Mouse (Mus musculus) liver, adult 2 months (tissue): Measurements from ENCODE around the gene Pla2g12a. TPM values are rescaled to one million over a fixed set of nuclear protein-coding genes. Genes with fewer than 3 reads are reported as not detected.

Experiments used
- DNase-seq: peaks from one replicate; pipeline ENCODE4 v3.0.0-alpha.2; 2011; ENCODE audit warnings: low read depth, low spot score; ENCODE audit errors: extremely low read depth
- H3K27ac ChIP-seq: fragments of 200-500 bp; replicated peaks from 2 replicates; pipeline ENCODE4 v1.5.1; 2012; ENCODE audit warnings: low read depth, mild to moderate bottlenecking, control low read depth, inconsistent platforms, low read length; ENCODE audit not compliant: insufficient read depth
- H3K27me3 ChIP-seq: fragments of 200-500 bp; 2 replicates; pipeline ENCODE4 v1.6.1; 2012; ENCODE audit warnings: mild to moderate bottlenecking, moderate library complexity, low read length, inconsistent platforms; ENCODE audit not compliant: control insufficient read depth, insufficient read depth
- H3K36me3 ChIP-seq: fragments of 200-500 bp; 2 replicates; pipeline ENCODE4 v1.6.1; 2012; ENCODE audit warnings: low read length, inconsistent platforms; ENCODE audit not compliant: control insufficient read depth, insufficient read depth
- H3K4me1 ChIP-seq: fragments of 200-500 bp; 2 replicates; pipeline ENCODE4 v1.6.1; 2011; ENCODE audit warnings: low read length; ENCODE audit not compliant: control insufficient read depth, insufficient read depth
- H3K4me3 ChIP-seq: fragments of 200-500 bp; 2 replicates; pipeline ENCODE4 v1.5.1; 2011; ENCODE audit warnings: low read depth, mild to moderate bottlenecking, control low read depth, low read length, moderate library complexity; ENCODE audit not compliant: insufficient read depth
- H3K79me2 ChIP-seq: fragments of 200-500 bp; 2 replicates; pipeline ENCODE4 v1.6.1; 2012; ENCODE audit warnings: inconsistent platforms, mild to moderate bottlenecking, low read length, moderate library complexity; ENCODE audit not compliant: control insufficient read depth, insufficient read depth
- H3K9ac ChIP-seq: fragments of 200-500 bp; 2 replicates; pipeline ENCODE4 v1.6.1; 2012; ENCODE audit warnings: low read depth, mild to moderate bottlenecking, control low read depth, inconsistent platforms, low read length
- CTCF ChIP-seq: fragments of 200-500 bp; IDR thresholded peaks from 2 replicates; pipeline ENCODE4 v1.5.1; 2011; ENCODE audit warnings: low read depth, low read length, control low read depth
- POLR2A ChIP-seq: fragments of 200-500 bp; IDR thresholded peaks from 2 replicates; pipeline ENCODE4 v1.6.1; 2011; ENCODE audit warnings: low read length, control low read depth; ENCODE audit not compliant: insufficient read depth; ENCODE audit errors: extremely low read depth
- WGBS: fragments of 180-500 bp; shearing (Covaris S2); methylation state at CpG from one replicate; pipeline ENCODE4 v1.1.7; 2018; 5-methylcytosine and 5-hydroxymethylcytosine counted together
- polyA plus RNA-seq: library from polyadenylated mRNA; depleted of rRNA; stranded (reverse); fragments of >200 nt; gene quantifications from 2 replicates; pipeline ENCODE4 v1.2.3, GENCODE M21; 2012; rRNA removed
- total RNA-seq: library from RNA; depleted of rRNA; stranded (reverse); fragments of >200 nt; gene quantifications from 2 replicates; pipeline ENCODE4 v1.2.3, GENCODE M21; 2014; rRNA removed

The Pla2g12a gene
- total and polyA plus RNA-seq, 2 experiments = 11.2 to 23.4 TPM

DNA sequence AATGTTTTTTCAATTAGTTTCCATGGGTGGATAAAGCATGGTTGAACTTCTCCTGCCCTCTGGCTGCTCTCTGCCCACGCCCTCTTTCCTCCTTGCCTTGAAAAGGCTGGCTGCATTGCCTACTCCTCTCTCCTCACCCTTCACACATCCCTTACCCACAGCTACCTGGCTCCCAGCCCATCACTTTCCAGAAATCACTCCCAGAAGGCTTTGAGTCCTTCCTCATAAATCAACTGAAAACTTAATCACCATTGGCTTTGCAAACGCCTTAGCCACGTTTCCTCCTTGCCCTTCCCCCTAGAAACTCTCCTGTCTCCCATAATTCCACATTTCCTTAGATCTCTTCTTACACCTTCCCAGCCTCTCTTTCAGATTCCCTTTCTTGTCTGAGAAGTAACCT, 59.4 kb downstream of the Pla2g12a start:
- no peak overlapping the region for H3K27ac ChIP-seq
- no peak overlapping the region for H3K4me3 ChIP-seq
- no peaks in the 10 kb centered on the region for H3K36me3 ChIP-seq
- TF ChIP-seq POLR2A (no peak), CTCF (no peak)
- no peaks in the 10 kb centered on the region for H3K4me1 ChIP-seq
- 59% methylated on average over 3 of the region's 3 CpGs for WGBS
- DNase-seq = no peak
- H3K27me3 ChIP-seq = no peaks in the 10 kb centered on the region
- no peaks in the 10 kb centered on the region for H3K79me2 ChIP-seq
- H3K9ac ChIP-seq = no peak overlapping the region

- H3K9ac ChIP-seq = no peak overlapping the region
- H3K79me2 ChIP-seq = no peaks in the 10 kb centered on the region
- no peaks in the 10 kb centered on the region for H3K27me3 ChIP-seq
- 78% methylated on average over 7 of the region's 7 CpGs for WGBS
- no peak for TF ChIP-seq POLR2A
- TF ChIP-seq CTCF = no peak
- no peak overlapping the region for H3K27ac ChIP-seq
- DNase-seq = no peak
- H3K4me3 ChIP-seq = no peak overlapping the region
- no peaks in the 10 kb centered on the region for H3K36me3 ChIP-seq
- no peaks in the 10 kb centered on the region for H3K4me1 ChIP-seq
Observed at GRCm38 (mm10) chr3:129939058-129939457, 60.7 kb downstream of the Pla2g12a start.

DNA sequence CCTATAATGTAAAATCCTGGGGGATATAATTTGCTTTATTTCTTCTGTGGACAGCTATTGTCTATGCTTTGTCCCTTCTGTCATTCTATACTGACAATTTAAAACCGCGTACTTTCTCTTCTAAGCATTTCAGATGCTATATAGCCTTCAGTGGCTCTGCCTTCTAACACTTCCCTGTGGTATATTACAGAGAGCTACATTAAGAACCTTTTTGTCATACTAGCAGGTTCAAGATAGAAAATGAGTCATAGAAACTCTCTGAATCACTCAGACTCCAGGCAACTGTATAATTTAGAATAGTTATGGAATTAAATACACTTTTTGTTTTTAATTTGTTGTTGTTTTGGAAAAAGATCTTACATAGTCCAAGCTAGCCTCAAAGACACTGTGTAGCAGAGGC, 62.4 kb downstream of the Pla2g12a start:
- no peak overlapping the region for H3K9ac ChIP-seq
- 93% methylated on average over 2 of the region's 2 CpGs for WGBS
- no peaks in the 10 kb centered on the region for H3K27me3 ChIP-seq
- no peak overlapping the region for H3K27ac ChIP-seq
- no peak for TF ChIP-seq CTCF
- TF ChIP-seq POLR2A = no peak
- no peak for DNase-seq
- no peak overlapping the region for H3K4me3 ChIP-seq
- no peaks in the 10 kb centered on the region for H3K79me2 ChIP-seq
- no peaks in the 10 kb centered on the region for H3K36me3 ChIP-seq
- no peaks in the 10 kb centered on the region for H3K4me1 ChIP-seq

DNA sequence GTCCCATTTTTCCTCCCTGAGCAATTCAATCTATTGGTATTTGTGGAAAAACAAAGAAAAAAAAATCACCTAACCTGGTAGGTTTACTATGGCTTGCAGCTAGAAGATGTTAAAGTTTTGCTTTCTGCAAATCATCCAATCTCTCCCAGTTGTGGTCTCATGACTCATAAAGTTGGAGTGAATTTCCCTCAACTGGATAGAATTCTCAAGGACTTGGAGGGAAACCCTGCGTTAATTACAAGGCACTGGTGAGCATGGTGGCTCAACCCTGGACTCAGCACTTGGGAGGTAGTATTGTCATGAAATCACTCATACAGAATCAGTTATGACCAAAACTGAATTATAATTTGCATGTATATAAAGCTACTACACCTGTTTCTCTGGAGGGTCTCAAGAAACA, 62.9 kb downstream of the Pla2g12a start:
- Histone ChIP-seq H3K79me2 (no peaks in the 10 kb centered on the region), H3K9ac (no peak overlapping the region), H3K4me1 (no peaks in the 10 kb centered on the region), H3K27me3 (no peaks in the 10 kb centered on the region), H3K27ac (no peak overlapping the region), H3K4me3 (no peak overlapping the region), H3K36me3 (no peaks in the 10 kb centered on the region)
- WGBS = 98% methylated on average over 1 of the region's 1 CpGs
- DNase-seq = no peak
- TF ChIP-seq CTCF (no peak), POLR2A (no peak)

DNA sequence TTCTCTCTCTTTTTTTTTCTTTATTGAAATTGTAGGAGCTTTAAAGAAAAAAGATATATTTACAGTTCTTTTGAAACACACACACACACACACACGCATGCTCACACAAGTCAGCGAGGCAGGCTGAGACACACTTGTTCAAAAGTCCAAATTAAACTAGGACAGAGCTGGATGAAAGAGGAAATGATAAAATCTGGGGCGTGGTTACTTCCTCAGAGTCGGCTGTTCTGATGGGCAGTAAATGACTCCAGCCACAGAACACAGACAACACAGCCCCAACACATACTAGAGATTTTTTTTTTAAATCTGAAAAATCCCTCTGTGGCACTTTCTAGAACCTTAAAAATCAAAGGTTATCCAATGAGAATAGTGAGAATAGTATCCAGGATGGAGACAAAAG, 65.4 kb downstream of the Pla2g12a start:
- H3K27me3 ChIP-seq = no peaks in the 10 kb centered on the region
- H3K79me2 ChIP-seq = no peaks in the 10 kb centered on the region
- TF ChIP-seq POLR2A (no peak), CTCF (no peak)
- 58% methylated on average over 4 of the region's 4 CpGs for WGBS
- no peaks in the 10 kb centered on the region for H3K4me1 ChIP-seq
- no peak overlapping the region for H3K4me3 ChIP-seq
- no peak for DNase-seq
- H3K36me3 ChIP-seq = no peaks in the 10 kb centered on the region
- no peak overlapping the region for H3K27ac ChIP-seq
- no peak overlapping the region for H3K9ac ChIP-seq

Other genes starting within 250 kb of the Pla2g12a start
- gene Egf, start 123.3 kb upstream of the Pla2g12a start, total RNA-seq = 0.83 and 1.2 TPM in 2 replicates
- 0.28 and 0.75 TPM in 2 replicates for gene Egf, start 123.3 kb upstream of the Pla2g12a start, polyA plus RNA-seq
- gene Lrit3, start 74.6 kb upstream of the Pla2g12a start, total RNA-seq = not detected in 2 replicates
- not detected in 2 replicates for gene Lrit3, start 74.6 kb upstream of the Pla2g12a start, polyA plus RNA-seq
- gene Rrh, start 56.0 kb upstream of the Pla2g12a start, total RNA-seq = 0.09 TPM in 1 of 2 replicates, not detected in the other
- gene Rrh, start 56.0 kb upstream of the Pla2g12a start, polyA plus RNA-seq = not detected in 2 replicates
- 2.8 and 4.5 TPM in 2 replicates for gene Gar1, start 47.2 kb upstream of the Pla2g12a start, total RNA-seq
- gene Gar1, start 47.2 kb upstream of the Pla2g12a start, polyA plus RNA-seq = 10.7 and 14.3 TPM in 2 replicates
- 755 and 813 TPM in 2 replicates for gene Cfi, start 42.7 kb upstream of the Pla2g12a start, total RNA-seq
- gene Cfi, start 42.7 kb upstream of the Pla2g12a start, polyA plus RNA-seq = 250 and 347 TPM in 2 replicates
- 27.4 and 38.2 TPM in 2 replicates for gene Casp6, start 22.8 kb downstream of the Pla2g12a start, total RNA-seq
- 44.5 and 44.6 TPM in 2 replicates for gene Casp6, start 22.8 kb downstream of the Pla2g12a start, polyA plus RNA-seq
- gene Mcub, start 91.6 kb downstream of the Pla2g12a start, total RNA-seq = 0.27 TPM in 1 of 2 replicates, not detected in the other
- 0.09 and 0.12 TPM in 2 replicates for gene Mcub, start 91.6 kb downstream of the Pla2g12a start, polyA plus RNA-seq
- gene Sec24b, start 182.9 kb downstream of the Pla2g12a start, total RNA-seq = 7.9 and 13.0 TPM in 2 replicates
- 12.2 and 15.8 TPM in 2 replicates for gene Sec24b, start 182.9 kb downstream of the Pla2g12a start, polyA plus RNA-seq